Mouse (Mus musculus) CD4-positive naive resting alpha-beta T cell, adult 57 days (primary cell): ENCODE measurements around the gene Nt5dc3. TPM values are rescaled to one million over a fixed set of nuclear protein-coding genes. Genes with fewer than 3 reads are reported as not detected.

ENCODE experiments used
- total RNA-seq: library from RNA; stranded (reverse); gene quantifications from one replicate; pipeline ENCODE4 v1.2.4, GENCODE M21; 2023

The Nt5dc3 gene
- total RNA-seq: 8.0 TPM

GRCm38 (mm10) chr10:86778398-86779116 lies at the start of gene Nt5dc3:
Nt5dc3 (plus strand) TSS chr10:86779005.

DNA sequence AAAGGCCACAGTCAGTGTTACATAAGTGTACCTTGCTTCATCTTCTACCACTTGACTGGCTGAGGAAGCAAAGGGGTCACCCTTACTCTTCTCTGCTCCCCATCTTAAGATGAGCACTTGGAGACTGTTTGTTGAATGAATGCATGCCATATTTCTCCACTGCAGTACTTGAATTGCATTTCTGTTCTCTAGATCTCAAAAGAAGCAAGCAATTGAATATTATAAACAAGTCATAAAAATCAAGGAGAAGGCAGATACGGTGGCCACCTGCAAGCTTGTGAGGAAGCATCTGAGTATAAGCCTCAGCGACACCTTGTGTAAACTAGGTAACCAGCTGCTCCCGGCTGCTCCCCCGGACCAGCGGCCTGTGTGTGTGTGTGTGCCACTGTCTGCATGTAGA lies 15.1 kb upstream of the Nt5dc3 start, which contains the start of gene Gm49358:
TSS of gene Gm49358 (plus strand) at position 301 of the 400 bp plus-strand sequence.

Other genes with a start within 250 kb of the Nt5dc3 start
- gene Hsp90b1, start 73.5 kb upstream of the Nt5dc3 start, total RNA-seq: 256 TPM
- gene Ttc41, start 73.2 kb upstream of the Nt5dc3 start, total RNA-seq: 2.2 TPM
- 4.8 TPM for gene Gm49358, start 15.0 kb upstream of the Nt5dc3 start, total RNA-seq
- 3.8 TPM for gene Stab2, start 229.0 kb downstream of the Nt5dc3 start, total RNA-seq